35 mouse cellular contexts compared by ENCODE assay signal in the genomic region with DNA sequence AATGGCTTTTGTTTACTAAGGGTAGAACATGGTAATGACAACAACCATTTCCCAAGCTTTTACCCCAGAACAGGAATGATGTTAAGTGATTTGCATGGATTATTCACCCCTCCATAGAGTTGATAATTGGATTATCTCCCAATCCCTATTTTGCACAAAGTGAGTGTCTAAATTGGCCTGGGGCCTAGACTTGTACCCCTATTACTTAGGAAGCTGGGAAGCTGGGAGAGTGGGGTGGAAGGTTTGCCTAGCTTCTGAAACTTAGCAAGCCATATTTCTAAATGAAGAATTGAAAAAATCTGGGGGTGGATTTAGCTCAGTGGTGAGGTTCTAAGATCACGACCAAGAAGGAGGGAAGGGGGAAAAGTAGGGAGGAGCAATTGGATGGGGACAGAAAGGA.
"Had no signal": no experiment of that assay in that cellular context is flagged by ENCODE, and none has a peak within 500 bp of the region (broad histone marks: within the 10 kb centered on the region; RNA-seq: fewer than 3 reads in every experiment).

No protein-coding gene starts in this region.

- H3K9me3 ChIP-seq: heart, embryonic 10.5 days; heart, embryonic 12.5 days; heart, embryonic 13.5 days; heart, embryonic 15.5 days; hindbrain, embryonic 10.5 days; hindbrain, embryonic 13.5 days; hindbrain, embryonic 15.5 days; intestine, embryonic 15.5 days had no signal

- H3K36me3 ChIP-seq: heart, embryonic 10.5 days; heart, embryonic 12.5 days; heart, embryonic 13.5 days; heart, embryonic 15.5 days; hindbrain, embryonic 10.5 days; hindbrain, embryonic 12.5 days; hindbrain, embryonic 13.5 days; hindbrain, embryonic 15.5 days; intestine, embryonic 15.5 days; kidney, embryonic 15.5 days had no signal

- H3K4me2 ChIP-seq: heart, embryonic 11.5 days; heart, embryonic 12.5 days; heart, embryonic 13.5 days; heart, embryonic 15.5 days; hindbrain, embryonic 12.5 days; hindbrain, embryonic 13.5 days; hindbrain, embryonic 14.5 days; hindbrain, embryonic 15.5 days; intestine, embryonic 15.5 days; kidney, embryonic 15.5 days had no signal

- DNase-seq: heart, postnatal 10 days; heart, postnatal 14 days; heart, postnatal 36 days; heart, postnatal 4 days; kidney, adult 11 months; kidney, adult 18-20 months; kidney, adult 2 months; kidney, adult 8-10 months; kidney, adult 9 months; kidney, postnatal 10 days; kidney, postnatal 14 days; kidney, postnatal 25 days; kidney, postnatal 36 days; kidney, postnatal 4 days; layer of hippocampus, adult 9-11 months; layer of hippocampus, postnatal 36 days had no signal

- H3K27me3 ChIP-seq: heart, embryonic 15.5 days; hindbrain, embryonic 12.5 days; hindbrain, embryonic 13.5 days; hindbrain, embryonic 15.5 days; intestine, embryonic 15.5 days; kidney, embryonic 15.5 days had no signal

- H3K4me3 ChIP-seq: heart, embryonic 10.5 days; heart, embryonic 12.5 days; heart, embryonic 13.5 days; heart, embryonic 15.5 days; hindbrain, embryonic 10.5 days; hindbrain, embryonic 12.5 days; hindbrain, embryonic 13.5 days; hindbrain, embryonic 15.5 days; intestine, embryonic 15.5 days; kidney, embryonic 15.5 days; layer of hippocampus, adult 2 months had no signal

- H3K4me1 ChIP-seq: heart, embryonic 10.5 days; heart, embryonic 15.5 days; intestine, embryonic 15.5 days had no signal

- H3K27ac ChIP-seq: heart, embryonic 10.5 days; heart, embryonic 13.5 days; heart, embryonic 15.5 days; hindbrain, embryonic 10.5 days; hindbrain, embryonic 12.5 days; hindbrain, embryonic 13.5 days; hindbrain, embryonic 14.5 days; hindbrain, embryonic 15.5 days; hindbrain, postnatal 0 days; intestine, embryonic 15.5 days; kidney, embryonic 15.5 days; kidney, postnatal 0 days; layer of hippocampus, adult 2 months had no signal

- ATAC-seq: hindbrain, embryonic 16.5 days; hindbrain, postnatal 0 days; inflammation-experienced regulatory T-cells, adult 6 months; intestine, embryonic 15.5 days; intestine, embryonic 16.5 days; intestine, postnatal 0 days had no signal

- H3K9ac ChIP-seq: heart, embryonic 12.5 days; heart, embryonic 13.5 days; heart, embryonic 15.5 days; hindbrain, embryonic 12.5 days; hindbrain, embryonic 13.5 days; hindbrain, embryonic 14.5 days; hindbrain, embryonic 15.5 days; intestine, embryonic 15.5 days; kidney, embryonic 15.5 days had no signal
